Mouse (Mus musculus) heart, adult 18-20 months (tissue): ENCODE results near the gene Cela1. TPM values are rescaled to one million over a fixed set of nuclear protein-coding genes. Genes with fewer than 3 reads are reported as not detected.

Source experiments
- DNase-seq, 2 experiments: peaks; one replicate each; pipeline ENCODE4 v3.0.0; 2021 to 2022; ENCODE audit warnings: mixed read lengths in 1 of 2
- microRNA-seq, 2 experiments: library from miRNA; unstranded; fragments of <30 nt; microRNA quantifications; one replicate each; pipeline ENCODE4 v1.2.0; 2022
- total RNA-seq, 2 experiments: library from RNA; stranded (reverse); gene quantifications; 2 replicates each; pipeline ENCODE4 v1.2.3; 2021

Cela1 gene
- total RNA-seq, 2 experiments from 2014 or later = 1.3 TPM

DNA sequence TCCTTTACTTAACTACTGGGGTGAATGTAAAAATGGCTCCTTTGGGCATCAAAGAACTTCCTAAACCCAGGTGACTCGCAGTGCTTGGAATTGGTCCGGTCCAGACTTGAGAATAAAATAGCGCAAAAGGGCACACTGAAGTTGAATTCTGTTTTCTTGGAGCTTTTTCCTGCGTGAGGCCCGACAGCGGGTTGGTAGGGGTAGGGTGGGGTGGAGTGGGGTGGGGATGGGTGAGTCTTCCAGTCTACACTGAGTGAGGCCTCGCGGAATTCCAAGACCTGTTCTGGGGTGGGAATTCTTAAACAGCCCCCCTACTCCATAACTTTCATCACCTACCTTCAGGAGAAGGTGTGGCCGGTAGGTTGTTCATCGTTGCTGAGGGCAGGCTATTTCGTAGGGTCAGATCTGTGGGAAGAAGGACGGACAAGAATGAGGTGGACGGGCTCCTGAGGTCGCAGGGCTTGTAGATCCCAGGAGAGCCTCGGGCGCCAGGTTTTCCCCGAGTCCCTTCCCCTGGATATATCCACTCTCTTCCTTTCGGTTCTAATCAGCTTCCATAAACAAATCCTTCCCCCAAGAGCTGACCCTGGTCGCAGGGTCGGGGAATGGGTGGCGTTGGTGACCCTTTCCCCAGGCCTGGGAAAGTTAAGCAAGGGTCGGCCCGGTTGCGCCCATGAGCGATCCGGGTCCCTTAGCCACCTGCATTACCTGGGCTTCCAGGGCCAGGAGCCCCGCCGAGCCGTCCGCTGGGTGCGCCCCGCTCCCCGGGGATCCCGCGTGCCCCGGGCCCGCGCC lies 51.7 kb downstream of the Cela1 start:
- peak in 1 of 2 experiments; percentile 30 for DNase-seq

DNA sequence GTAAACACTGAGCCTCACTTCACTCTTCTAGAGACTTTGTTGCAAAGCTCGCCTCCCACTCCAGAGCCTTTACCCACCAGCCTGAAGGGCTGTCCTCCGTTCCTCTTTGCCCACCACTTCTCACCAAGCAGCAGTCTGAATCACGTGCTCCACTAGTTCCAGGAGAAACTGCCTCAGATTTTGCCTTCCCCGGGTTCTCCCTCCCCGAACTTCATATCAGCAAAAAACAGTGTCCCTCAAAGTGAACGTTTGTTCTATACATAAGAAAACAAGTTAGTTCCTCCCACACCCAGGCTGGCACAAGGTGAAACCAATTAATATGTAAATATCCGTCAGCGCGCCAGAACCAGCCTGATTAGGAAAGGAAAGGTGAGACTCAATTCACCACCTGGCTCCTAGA lies 52.5 kb downstream of the Cela1 start:
- DNase-seq = peak in 1 of 2 experiments; percentile 25

DNA sequence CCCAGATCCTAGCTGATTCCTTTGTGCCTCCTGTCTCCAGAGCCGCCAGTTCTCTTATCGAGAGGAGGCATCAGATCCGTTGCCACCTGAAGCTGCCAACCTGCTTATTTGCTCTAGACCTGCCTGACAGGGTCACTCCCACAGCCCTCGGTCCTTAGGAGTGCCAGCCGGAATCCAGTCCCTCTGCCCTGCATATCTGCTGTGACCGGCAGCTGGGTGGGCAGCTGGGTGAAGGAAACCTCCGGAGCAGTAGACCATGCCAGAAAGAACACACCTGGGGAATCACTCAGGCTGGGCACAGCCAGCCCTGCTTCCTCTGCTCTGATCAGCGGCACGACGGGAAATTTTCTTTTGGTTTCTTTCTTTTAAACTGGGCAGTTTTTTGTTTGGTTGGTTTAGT lies 54.4 kb downstream of the Cela1 start:
- DNase-seq = no peak

DNA sequence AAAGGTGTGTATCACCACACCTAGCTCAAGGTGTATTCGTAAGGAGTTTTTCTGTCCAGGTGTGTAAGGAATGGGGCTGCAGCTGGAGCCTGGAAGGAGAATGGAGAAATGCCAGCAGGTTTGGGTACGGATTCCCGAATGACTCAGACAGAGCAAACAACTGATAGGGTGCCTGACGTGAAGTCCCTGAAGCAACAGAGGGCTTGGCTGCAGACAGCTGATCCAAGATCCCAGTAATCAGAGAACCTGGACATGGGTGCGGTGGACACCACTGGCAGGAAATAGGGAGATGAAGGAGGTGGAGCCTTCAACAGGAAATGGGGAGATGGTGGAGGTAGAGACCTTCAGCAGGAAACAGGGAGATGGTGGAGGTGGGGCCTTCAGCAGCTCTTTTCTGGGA lies 55.4 kb downstream of the Cela1 start:
- no peak for DNase-seq

DNA sequence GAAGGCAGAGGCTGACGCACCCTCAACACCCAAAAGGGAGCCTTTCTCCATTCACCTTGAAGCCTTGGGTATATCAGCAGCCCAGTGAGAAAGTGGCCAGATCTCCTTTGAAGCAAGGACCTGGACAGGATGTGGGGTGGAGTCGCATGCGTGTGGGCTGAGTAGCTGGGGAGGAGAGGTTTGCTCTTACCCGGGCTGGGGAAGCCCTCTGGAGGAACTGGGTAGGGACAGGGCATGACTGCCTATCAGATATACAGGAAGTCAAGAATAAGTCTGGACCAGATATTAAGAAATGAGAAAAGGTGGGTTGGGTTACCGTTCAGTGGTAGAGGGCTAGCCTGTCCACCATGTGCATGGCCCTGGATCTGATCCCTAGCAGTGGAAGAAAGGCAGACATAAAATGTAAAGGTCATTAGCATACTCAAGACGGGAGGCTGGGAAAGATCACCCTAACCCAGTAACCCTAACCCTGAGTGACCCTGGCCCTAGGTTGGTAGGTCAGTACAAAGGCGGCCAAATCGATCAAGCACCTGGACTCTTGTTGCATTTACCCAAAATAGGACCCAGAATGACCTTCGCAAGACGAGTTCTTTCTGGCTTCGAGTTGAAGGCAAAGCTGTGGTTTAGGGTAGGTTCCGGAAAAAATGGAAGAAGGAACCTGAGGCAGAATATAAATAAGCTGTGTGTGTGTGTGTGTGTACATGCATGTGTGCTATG lies 56.1 kb downstream of the Cela1 start:
- peak in 1 of 2 experiments; percentile 32 for DNase-seq

DNA sequence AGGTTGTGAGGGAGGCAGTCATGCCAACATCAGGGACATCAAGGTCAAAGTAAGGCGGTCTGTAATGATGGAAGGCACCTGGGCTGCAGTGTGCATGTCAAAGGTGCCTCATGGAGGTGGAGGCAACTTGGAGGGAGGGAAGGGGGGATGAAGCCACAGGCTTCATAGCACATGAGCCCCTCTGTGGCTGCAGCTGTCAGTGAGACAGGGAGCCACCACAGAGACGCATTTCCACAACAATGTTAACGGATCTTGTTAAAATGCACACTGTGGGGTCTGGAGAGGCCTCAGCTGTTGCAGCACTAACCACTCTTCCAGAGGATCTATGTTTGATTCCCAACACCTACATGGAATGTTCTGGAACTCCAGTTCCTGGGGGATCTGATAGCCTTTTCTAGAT lies 57.6 kb downstream of the Cela1 start:
- DNase-seq = no peak

DNA sequence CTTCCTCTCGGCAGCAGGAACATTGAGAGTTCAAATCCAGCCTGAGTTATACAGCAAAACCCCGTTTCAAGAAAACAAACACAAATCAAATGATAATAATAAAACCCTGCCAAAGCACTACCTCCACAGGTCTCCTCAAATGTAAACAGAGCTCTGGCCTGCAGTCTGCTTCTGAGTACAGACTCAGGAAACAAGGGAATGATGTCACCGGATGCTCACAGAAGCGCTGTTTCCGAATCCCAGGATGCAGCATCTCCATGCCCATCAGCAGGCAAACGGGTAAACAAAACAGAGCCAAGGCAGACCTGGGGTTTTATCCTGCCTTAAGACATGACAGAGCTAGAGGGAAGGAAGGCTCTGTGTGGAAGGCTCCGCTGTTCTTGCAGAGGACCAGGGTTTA lies 58.9 kb downstream of the Cela1 start:
- peak in 1 of 2 experiments; percentile 54 for DNase-seq

DNA sequence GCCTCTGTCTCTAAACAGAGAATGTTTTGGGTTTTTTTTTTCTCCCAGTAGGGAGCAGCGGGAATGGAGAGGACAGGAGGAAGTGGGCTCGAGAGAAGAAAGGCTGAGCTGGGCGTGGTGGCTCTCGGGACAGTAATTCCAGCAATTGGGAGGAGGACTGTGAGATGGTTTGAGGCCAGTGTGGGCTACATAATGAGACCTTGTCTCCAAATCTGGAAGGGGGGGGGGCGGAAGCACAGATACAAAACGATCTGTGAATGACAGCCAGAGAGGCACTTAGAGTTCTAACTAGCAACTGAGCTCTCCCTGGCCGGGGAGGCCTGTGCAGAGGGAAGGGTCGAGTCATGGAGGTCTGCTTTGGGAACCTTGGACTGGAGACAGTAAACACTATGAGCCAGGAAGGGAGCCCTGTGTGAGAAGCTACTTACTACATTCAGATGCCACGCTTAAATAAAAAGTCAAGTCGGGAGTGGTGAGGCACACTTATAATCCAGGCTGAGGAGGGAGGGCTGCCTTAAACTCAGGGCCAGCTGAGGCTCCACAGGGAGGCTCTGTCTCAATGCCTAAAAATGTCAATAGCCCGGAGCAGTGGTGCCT lies 59.8 kb downstream of the Cela1 start:
- DNase-seq = no peak

DNA sequence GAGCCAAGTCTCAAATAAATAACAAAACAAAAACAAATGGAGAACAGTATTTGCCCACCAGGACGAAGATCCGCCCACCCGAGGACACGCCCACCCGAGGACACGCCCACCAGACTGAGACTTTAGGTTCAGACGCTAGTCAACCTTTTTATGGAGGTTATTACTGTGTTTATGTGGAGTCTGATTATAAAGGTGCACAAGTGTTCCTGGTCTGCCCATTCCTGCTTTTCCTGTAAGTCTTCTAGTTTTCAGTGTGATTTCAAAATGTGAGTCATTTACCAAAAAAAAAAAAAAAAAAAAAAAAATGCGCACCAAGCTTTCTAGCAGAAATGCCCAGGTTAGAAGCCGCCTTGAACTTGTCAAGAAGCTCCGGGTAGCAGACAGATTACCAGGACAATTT lies 60.4 kb downstream of the Cela1 start:
- no peak for DNase-seq

DNA sequence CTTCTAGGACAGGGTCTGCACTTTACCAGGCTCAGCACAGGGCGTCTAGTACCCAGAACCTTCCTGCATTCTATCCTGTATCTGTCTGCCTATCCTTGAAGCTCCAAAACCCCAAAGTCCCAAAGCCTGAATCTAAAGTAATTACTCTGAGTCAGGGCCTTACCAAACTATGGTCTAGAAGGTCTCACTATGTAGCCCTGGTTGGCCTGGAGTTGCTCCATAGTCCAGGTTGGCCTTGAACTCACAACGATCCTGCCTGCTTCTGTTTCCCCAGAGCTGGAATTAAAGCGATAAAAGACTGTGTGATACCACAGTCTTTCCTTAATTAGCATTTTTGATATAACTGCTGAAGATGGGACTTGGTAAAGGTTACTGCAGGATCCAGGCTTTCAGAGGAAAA lies 63.3 kb downstream of the Cela1 start:
- DNase-seq = no peak

Small RNA genes lying within 50 kb of the gene (microRNA-seq; reads per million reads assigned to microRNA genes)
- gene Mir6961 = 0 reads per million in 2 experiments

Other genes with a start within 250 kb of the Cela1 start
- 10 to 100 TPM; 10.2 to 23.2 TPM for gene Letmd1, start 218.9 kb downstream of the Cela1 start, total RNA-seq
- gene Csrnp2, start 192.4 kb downstream of the Cela1 start, total RNA-seq = 1 to 10 TPM; 1.9 to 2.6 TPM
- 10 to 100 TPM; 11.3 to 14.7 TPM for gene Tfcp2, start 135.9 kb downstream of the Cela1 start, total RNA-seq
- 10 to 100 TPM; 11.1 to 14.2 TPM for gene Pou6f1, start 87.9 kb downstream of the Cela1 start, total RNA-seq
- 100 to 1,000 TPM; 152 to 194 TPM for gene Dazap2, start 72.6 kb downstream of the Cela1 start, total RNA-seq
- 10 to 100 TPM; 11.3 to 18.5 TPM for gene Smagp, start 51.0 kb downstream of the Cela1 start, total RNA-seq
- 1 to 10 TPM; 1.6 to 5.1 TPM for gene Bin2, start 18.4 kb downstream of the Cela1 start, total RNA-seq
- gene Galnt6, start 41.5 kb upstream of the Cela1 start, total RNA-seq = 1 to 10 TPM in 1 of 2 experiments, under 1 TPM in 1; 0.62 to 1.3 TPM
- 1 to 10 TPM; 1.9 to 4.8 TPM for gene Slc4a8, start 73.8 kb upstream of the Cela1 start, total RNA-seq
- not detected for gene Scn8a, start 181.9 kb upstream of the Cela1 start, total RNA-seq